Mouse (Mus musculus) layer of hippocampus, adult 8-10 months (tissue): ENCODE results near the gene Aff3. TPM values are rescaled to one million over a fixed set of nuclear protein-coding genes. Genes with fewer than 3 reads are reported as not detected.

ENCODE experiments used
- DNase-seq, 2 experiments: peaks; one replicate each; pipeline ENCODE4 v3.0.0; 2022; ENCODE audit warnings: low spot score in 2 of 2
- total RNA-seq, 4 experiments: library from RNA; stranded (reverse); gene quantifications; 2 replicates each; pipeline ENCODE4 v1.2.4; 2022

The Aff3 gene
- total RNA-seq, 4 experiments from 2014 or later, result 101 to 141 (median 116) TPM

GRCm38 (mm10) chr1:38497576-38497975 lies 167.2 kb downstream of the Aff3 start:
- DNase-seq, result no peak

GRCm38 (mm10) chr1:38496886-38497528 lies 167.7 kb downstream of the Aff3 start:
- no peak for DNase-seq

GRCm38 (mm10) chr1:38495284-38495683 lies 169.5 kb downstream of the Aff3 start:
- DNase-seq, result no peak

GRCm38 (mm10) chr1:38489733-38490132 lies 175.0 kb downstream of the Aff3 start:
- DNase-seq, result no peak

GRCm38 (mm10) chr1:38488667-38489210 lies 176.0 kb downstream of the Aff3 start:
- DNase-seq, result no peak

GRCm38 (mm10) chr1:38487884-38488283 lies 176.9 kb downstream of the Aff3 start:
- no peak for DNase-seq

GRCm38 (mm10) chr1:38483191-38483590 lies 181.6 kb downstream of the Aff3 start:
- no peak for DNase-seq

GRCm38 (mm10) chr1:38478246-38478743 lies 186.5 kb downstream of the Aff3 start:
- DNase-seq, result no peak

- no peak for DNase-seq
These were observed 193.9 kb downstream of the Aff3 start for GRCm38 (mm10) chr1:38470817-38471216.

GRCm38 (mm10) chr1:38470166-38470565 lies 194.6 kb downstream of the Aff3 start:
- DNase-seq, result no peak

GRCm38 (mm10) chr1:38467305-38468083 lies 197.3 kb downstream of the Aff3 start:
- DNase-seq, result no peak

- DNase-seq, result no peak
These were observed 208.0 kb downstream of the Aff3 start for GRCm38 (mm10) chr1:38456719-38457269.

GRCm38 (mm10) chr1:38454921-38455320 lies 209.8 kb downstream of the Aff3 start:
- no peak for DNase-seq

- no peak for DNase-seq
These were observed 213.4 kb downstream of the Aff3 start for GRCm38 (mm10) chr1:38451367-38451766.

GRCm38 (mm10) chr1:38450677-38451076 lies 214.1 kb downstream of the Aff3 start:
- DNase-seq, result peak; percentile 79 to 84

GRCm38 (mm10) chr1:38449816-38450478 lies 214.8 kb downstream of the Aff3 start:
- no peak for DNase-seq

GRCm38 (mm10) chr1:38448854-38449253 lies 215.9 kb downstream of the Aff3 start:
- no peak for DNase-seq

- DNase-seq, result no peak
These were observed 217.2 kb downstream of the Aff3 start for GRCm38 (mm10) chr1:38447581-38447980.

GRCm38 (mm10) chr1:38446152-38446820 lies 218.5 kb downstream of the Aff3 start:
- DNase-seq, result no peak

GRCm38 (mm10) chr1:38442887-38443286 lies 221.9 kb downstream of the Aff3 start:
- DNase-seq, result no peak

- DNase-seq, result no peak
These were observed 222.3 kb downstream of the Aff3 start for GRCm38 (mm10) chr1:38442479-38442878.
